46 mouse cellular contexts compared by ENCODE assay signal in genomic region chr9:37871536-37871935, GRCm38 (mm10). TPM values are rescaled to one million over a fixed set of nuclear protein-coding genes. Genes with fewer than 3 reads are reported as not detected.
"Had no signal": no experiment of that assay in that cellular context is flagged by ENCODE, and none has a peak within 500 bp of the region (broad histone marks: within the 10 kb centered on the region; RNA-seq: fewer than 3 reads in every experiment).

No protein-coding gene starts in this region.

- DNase-seq: left cerebral cortex, postnatal 4 days; liver; liver, embryonic 13.5 days; liver, postnatal 0 days; lung, adult 18-20 months; lung, embryonic 14.5 days; lung, postnatal 10 days; lung, postnatal 14 days; lung, postnatal 36 days; lung, postnatal 4 days; midbrain, embryonic 14.5 days had no signal

- H3K27ac ChIP-seq: limb, embryonic 10.5 days; limb, embryonic 12.5 days; limb, embryonic 13.5 days; limb, embryonic 15.5 days; liver, embryonic 12.5 days; liver, embryonic 13.5 days; liver, embryonic 14.5 days; liver, embryonic 15.5 days; lung, embryonic 15.5 days; macrophage; midbrain, embryonic 10.5 days; midbrain, embryonic 12.5 days; midbrain, embryonic 13.5 days; midbrain, embryonic 15.5 days; neural tube, embryonic 12.5 days had no signal

- H3K4me1 ChIP-seq: limb, embryonic 10.5 days; limb, embryonic 12.5 days; limb, embryonic 13.5 days; limb, embryonic 15.5 days; liver, embryonic 12.5 days; liver, embryonic 13.5 days; liver, embryonic 15.5 days; lung, embryonic 15.5 days; megakaryocyte, embryonic 14.5 days; midbrain, embryonic 10.5 days; midbrain, embryonic 12.5 days; midbrain, embryonic 13.5 days; midbrain, embryonic 15.5 days; neural tube, embryonic 12.5 days had no signal

- H3K4me3 ChIP-seq: limb, embryonic 10.5 days; limb, embryonic 12.5 days; limb, embryonic 13.5 days; limb, embryonic 15.5 days; liver, embryonic 12.5 days; liver, embryonic 13.5 days; liver, embryonic 15.5 days; lung, embryonic 15.5 days; megakaryocyte, embryonic 14.5 days; midbrain, embryonic 10.5 days; midbrain, embryonic 12.5 days; midbrain, embryonic 13.5 days; midbrain, embryonic 15.5 days; myocyte; neural tube, embryonic 12.5 days had no signal

- ATAC-seq: liver, embryonic 12.5 days; liver, postnatal 0 days; lung, postnatal 0 days; midbrain, embryonic 13.5 days; midbrain, embryonic 15.5 days; midbrain, embryonic 16.5 days had no signal

RNA-seq across cellular contexts. Expression of gene Olfr877, which starts 17.5 kb away (rescaled TPM):
- total RNA-seq: left cerebral cortex, adult 8-10 months; left cerebral cortex, postnatal 10 days; left cerebral cortex, postnatal 4 days; liver, adult 2 months; megakaryocyte progenitor cell, adult 5-6 weeks; megakaryocyte, adult 5-6 weeks; megakaryocyte-erythroid progenitor cell, adult 5-6 weeks; midbrain, postnatal 0 days; monocyte, adult 5-6 weeks had no signal
- polyA plus RNA-seq: limb, embryonic 10.5 days; limb, embryonic 11.5 days; limb, embryonic 12.5 days; limb, embryonic 13.5 days; limb, embryonic 14.5 days; limb, embryonic 15.5 days; liver, adult 2 months; liver, embryonic 11.5 days; liver, embryonic 12.5 days; liver, embryonic 13.5 days; liver, embryonic 14.5 days; liver, embryonic 15.5 days; liver, embryonic 16.5 days; liver, postnatal 0 days; lung, embryonic 14.5 days; lung, embryonic 15.5 days; lung, embryonic 16.5 days; lung, postnatal 0 days; macrophage; midbrain, embryonic 10.5 days; midbrain, embryonic 11.5 days; midbrain, embryonic 12.5 days; midbrain, embryonic 13.5 days; midbrain, embryonic 14.5 days; midbrain, embryonic 15.5 days; midbrain, embryonic 16.5 days; midbrain, postnatal 0 days; myocyte; neural tube, embryonic 11.5 days; neural tube, embryonic 12.5 days had no signal

RNA-seq across cellular contexts. Expression of gene Olfr145, which starts 25.0 kb away (rescaled TPM):
- total RNA-seq: left cerebral cortex, adult 8-10 months; left cerebral cortex, postnatal 25 days; left cerebral cortex, postnatal 4 days; liver, adult 2 months; megakaryocyte progenitor cell, adult 5-6 weeks; megakaryocyte, adult 5-6 weeks; megakaryocyte-erythroid progenitor cell, adult 5-6 weeks; midbrain, postnatal 0 days; monocyte, adult 5-6 weeks had no signal
- polyA plus RNA-seq: limb, embryonic 10.5 days; limb, embryonic 11.5 days; limb, embryonic 12.5 days; limb, embryonic 13.5 days; limb, embryonic 14.5 days; limb, embryonic 15.5 days; liver, adult 2 months; liver, embryonic 11.5 days; liver, embryonic 12.5 days; liver, embryonic 13.5 days; liver, embryonic 14.5 days; liver, embryonic 15.5 days; liver, embryonic 16.5 days; liver, postnatal 0 days; lung, embryonic 14.5 days; lung, embryonic 15.5 days; lung, embryonic 16.5 days; lung, postnatal 0 days; macrophage; midbrain, embryonic 10.5 days; midbrain, embryonic 11.5 days; midbrain, embryonic 12.5 days; midbrain, embryonic 13.5 days; midbrain, embryonic 14.5 days; midbrain, embryonic 15.5 days; midbrain, embryonic 16.5 days; midbrain, postnatal 0 days; myocyte; neural tube, embryonic 11.5 days; neural tube, embryonic 12.5 days had no signal

RNA-seq across cellular contexts. Expression of gene Olfr878, which starts 46.1 kb away (rescaled TPM):
- total RNA-seq: left cerebral cortex, postnatal 10 days; left cerebral cortex, postnatal 36 days; left cerebral cortex, postnatal 4 days; liver, adult 2 months; megakaryocyte progenitor cell, adult 5-6 weeks; megakaryocyte, adult 5-6 weeks; megakaryocyte-erythroid progenitor cell, adult 5-6 weeks; midbrain, postnatal 0 days; monocyte, adult 5-6 weeks had no signal
- polyA plus RNA-seq: limb, embryonic 10.5 days; limb, embryonic 11.5 days; limb, embryonic 12.5 days; limb, embryonic 13.5 days; limb, embryonic 14.5 days; limb, embryonic 15.5 days; liver, adult 2 months; liver, embryonic 11.5 days; liver, embryonic 12.5 days; liver, embryonic 13.5 days; liver, embryonic 14.5 days; liver, embryonic 15.5 days; liver, embryonic 16.5 days; liver, postnatal 0 days; lung, embryonic 14.5 days; lung, embryonic 15.5 days; lung, embryonic 16.5 days; lung, postnatal 0 days; macrophage; midbrain, embryonic 10.5 days; midbrain, embryonic 11.5 days; midbrain, embryonic 12.5 days; midbrain, embryonic 13.5 days; midbrain, embryonic 14.5 days; midbrain, embryonic 15.5 days; midbrain, embryonic 16.5 days; midbrain, postnatal 0 days; myocyte; neural tube, embryonic 11.5 days; neural tube, embryonic 12.5 days had no signal
